Mouse (Mus musculus): ENCODE data around the gene Pde1a.

Gene Pde1a

DNA sequence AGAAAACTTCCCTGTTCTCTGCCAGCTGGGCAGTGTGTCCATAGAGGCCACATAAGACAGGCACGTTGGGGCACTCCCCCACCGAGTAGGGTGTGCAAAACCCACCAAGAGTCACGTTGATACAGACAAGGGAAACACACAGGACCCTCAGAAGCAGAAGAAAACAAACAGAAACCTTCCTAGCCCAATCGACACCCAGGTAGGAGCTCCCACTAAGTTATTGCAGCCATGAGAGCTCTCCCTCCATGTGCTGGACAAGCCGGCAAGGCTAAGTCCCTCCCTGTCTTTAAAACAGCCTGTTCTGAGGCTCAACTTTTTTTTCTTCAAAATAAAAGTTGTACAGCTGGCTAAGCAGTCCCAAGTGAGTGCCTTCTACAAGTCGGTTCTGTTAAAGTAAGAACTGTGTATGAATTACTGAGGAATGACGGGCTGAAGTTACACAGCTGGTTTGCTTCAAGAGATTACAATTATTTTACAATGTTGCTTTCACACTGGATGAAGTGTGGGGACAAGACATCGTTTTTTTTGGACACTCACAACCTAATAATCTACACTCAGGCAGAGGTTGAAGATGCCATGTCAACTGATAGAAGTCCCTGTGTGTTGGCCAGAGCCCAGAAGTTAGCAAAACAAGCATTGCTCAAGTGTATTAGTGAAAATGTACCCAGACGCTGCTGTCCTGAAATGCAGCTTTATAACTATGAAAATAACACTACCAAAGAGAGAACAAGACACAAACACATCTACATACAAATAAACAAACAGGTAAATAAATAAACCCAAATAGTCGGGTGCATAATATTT, 90.4 kb downstream of the Pde1a start:
- no peak for DNase-seq

DNA sequence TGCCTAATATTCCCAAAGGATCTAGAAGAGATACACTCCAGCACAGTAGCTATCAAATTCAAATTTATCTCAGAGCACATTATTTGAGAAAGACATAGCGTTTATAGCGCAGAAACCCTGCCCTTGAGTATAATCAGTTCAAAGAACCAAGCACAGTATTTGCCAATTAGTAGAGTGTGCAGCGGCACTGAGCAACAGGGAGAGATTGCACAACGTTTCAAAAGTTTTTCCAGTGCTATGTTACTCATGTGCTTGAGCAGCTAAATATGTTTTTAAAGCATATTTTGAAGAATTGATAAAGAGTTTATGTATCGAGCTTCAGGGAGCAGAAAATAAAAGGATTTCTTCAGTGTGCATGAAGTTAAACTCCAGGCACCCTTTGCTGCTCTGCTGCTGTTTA, 91.3 kb downstream of the Pde1a start:
- DNase-seq, result no peak

DNA sequence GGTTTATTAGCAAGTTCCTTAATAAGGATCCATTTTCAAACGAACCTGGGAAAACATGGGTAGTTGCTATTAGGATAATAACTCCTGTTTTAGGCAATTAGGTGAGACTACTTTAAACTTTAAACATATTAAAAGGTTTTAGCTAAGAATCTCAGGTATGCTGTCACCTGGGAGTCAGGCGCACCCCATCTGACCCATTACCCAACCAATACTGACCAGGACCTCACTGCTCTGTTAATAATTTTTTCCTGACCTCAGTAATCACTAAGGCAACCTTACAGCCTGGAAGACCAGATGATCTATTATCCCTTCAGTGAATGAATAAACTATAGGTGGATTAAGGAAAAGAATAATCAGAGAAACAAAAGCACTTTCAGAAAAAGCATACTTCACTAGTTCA, 100.2 kb downstream of the Pde1a start:
- DNase-seq, result no peak

DNA sequence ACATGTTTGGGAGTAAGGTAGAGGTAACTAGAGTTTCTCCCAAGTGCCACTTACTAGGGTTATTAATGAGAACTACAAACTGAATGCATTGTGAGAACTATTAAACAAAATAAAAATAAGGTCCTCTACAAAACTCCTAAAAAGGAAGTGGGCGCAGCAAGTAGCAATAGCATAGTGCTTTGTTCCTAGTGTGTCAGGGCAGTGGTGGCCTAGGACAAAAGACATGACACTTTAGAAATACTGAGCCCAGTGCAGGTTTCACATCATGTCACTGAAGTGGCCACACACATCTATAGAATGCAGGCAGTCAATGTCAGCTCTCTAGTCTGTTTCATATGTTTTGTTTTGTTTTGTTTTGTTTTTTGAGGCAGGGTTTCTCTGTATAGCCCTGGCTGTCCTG, 103.2 kb downstream of the Pde1a start:
- no peak for DNase-seq

DNA sequence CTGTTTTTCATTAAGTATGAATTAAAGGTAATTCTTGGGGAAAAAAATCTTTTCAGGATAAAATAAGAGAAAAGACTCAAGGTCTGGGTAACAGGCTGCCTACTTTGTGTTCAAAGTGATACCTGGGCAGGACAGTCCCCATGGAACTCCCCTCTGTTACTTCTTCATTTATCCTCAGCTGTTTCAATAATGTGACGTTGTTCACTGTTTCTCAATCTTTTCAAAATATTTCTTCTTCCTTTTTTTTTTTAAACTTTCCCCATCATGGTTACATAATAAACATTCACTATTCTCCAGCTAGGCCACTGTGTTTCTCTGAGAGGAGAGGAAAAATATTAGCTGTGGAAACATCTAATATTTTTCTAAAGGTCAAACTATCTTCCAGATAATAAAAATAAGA, 103.7 kb downstream of the Pde1a start:
- DNase-seq, result no peak

DNA sequence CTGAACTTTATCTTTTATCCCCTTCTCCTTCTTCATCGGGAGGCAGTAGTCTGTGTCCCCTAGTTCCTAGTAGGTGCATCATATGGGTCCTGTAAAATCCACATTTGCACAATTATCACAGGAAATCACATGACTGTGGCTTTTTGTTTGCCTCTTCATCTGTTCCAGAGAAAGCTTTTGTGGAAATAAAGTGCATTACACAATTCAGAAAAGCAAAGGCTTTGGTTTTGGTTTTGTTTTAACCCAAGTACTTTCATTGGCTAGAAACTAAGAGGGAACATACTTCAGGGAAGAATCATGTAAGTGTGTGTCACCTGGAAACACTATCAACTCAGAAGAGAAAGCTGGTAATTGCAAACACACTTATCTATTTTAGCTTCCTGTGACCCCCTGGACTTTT, 104.2 kb downstream of the Pde1a start:
- DNase-seq, result no peak

DNA sequence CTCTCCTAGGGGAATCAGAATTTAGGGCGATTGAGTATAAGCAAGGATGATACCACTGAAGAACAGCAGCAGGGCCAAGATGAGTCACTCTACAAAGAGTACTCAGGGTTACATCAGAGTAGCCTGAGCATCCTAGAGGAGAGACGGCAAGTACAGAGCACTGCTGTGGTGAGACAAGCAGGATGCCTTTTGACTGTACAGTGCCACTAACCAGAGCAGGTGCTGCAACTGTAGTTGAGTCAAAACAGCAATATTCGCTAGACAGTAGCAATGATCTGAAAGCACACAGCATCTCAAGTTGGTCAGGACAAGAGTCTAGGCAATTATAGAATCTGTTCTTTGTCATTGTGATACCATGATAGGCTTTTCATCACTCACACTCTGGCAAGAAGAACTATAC, 115.1 kb downstream of the Pde1a start:
- DNase-seq, result no peak

DNA sequence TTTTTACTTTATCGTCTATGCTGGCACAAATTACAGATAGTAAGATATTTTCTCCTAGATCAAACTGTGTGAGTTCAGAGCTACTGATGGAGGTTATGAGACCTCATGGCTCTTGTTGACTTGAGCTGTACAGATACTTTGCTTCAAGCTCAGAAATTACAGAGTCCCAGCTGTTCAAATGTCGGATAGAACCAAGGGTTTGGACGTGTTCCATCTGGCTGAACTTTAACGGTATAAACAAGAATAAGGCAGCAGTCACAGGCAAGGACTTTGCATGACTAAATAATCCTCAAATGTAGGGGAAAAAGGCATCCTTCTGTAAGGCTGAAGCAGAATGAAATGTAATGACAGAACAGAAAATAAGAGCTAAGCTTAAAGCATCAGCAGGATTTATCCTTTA, 116.2 kb downstream of the Pde1a start:
- DNase-seq, result no peak

DNA sequence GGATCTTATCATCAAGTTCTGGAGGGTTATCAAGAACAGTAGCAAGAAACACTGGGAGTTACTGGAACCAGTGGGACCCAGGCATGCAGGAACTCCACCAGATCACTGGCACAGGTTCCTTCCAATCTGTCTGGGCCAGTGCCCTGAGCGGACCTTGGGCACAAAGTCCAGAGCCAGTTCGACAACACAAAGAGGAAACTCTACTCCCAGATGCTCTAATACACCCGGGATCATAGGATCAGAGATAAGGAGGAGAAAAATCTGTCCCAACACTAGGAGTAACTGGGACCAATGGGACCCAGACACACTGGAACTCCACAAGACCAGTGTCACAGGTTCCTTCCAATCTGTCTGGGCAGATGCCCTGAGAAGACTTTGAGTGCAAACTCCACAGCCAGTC, 130.1 kb downstream of the Pde1a start:
- no peak for DNase-seq

DNA sequence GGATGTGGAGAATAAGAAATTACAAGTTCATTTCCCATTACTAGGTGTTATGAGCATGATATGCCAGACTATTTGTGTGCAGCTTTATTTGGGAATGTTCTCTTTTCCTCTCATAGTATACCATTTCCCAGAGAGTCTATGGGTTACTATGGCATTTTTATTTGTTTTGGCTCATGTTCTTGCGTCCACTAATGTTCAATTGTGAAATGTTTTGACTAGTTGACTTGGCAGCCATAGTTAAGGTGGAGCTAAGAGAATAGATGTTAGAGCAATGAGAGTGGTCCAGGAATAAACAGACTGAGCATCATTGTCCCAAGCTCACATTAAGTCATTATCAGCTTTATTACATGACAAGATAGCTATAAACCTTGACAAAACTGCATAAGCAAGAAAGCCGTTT, 130.8 kb downstream of the Pde1a start:
- no peak for DNase-seq

DNA sequence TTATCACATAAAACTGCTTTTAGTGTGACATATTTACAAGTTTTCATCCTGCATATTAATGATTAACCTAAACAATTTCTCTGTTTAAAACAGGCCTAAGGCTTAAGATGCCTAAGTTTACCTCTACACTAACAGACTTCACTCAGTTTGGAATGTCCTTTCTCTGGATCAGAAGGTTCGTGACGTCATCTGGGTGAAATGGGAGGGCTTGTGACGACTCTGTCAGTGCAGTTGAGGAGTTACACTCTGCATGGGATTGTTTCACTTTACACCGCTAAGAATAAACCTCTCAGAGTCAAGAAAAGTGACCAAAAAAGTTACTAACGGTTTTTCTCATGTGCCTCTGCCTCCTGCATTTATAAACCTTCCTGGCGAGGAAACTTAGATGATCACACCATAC, 137.6 kb downstream of the Pde1a start:
- DNase-seq, result no peak

DNA sequence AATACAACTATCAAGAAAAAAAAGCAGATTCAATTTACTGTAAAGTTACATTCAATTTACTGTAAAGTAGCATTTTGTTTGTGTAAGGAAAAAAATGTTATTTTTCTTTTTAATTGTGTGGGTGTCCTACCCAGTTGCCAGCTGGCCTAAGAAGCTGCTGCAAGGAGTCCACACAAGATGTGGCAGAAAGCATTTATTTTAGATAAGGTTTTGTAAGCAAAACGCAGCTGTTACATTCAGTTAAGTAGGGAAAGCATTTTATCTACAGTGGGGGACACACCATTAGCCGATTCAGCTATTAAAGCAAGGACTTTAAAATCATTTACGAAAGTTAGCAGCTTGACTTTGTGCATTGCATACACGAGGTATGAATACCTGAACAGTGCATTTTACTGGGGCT, 145.5 kb downstream of the Pde1a start:
- DNase-seq, result no peak

DNA sequence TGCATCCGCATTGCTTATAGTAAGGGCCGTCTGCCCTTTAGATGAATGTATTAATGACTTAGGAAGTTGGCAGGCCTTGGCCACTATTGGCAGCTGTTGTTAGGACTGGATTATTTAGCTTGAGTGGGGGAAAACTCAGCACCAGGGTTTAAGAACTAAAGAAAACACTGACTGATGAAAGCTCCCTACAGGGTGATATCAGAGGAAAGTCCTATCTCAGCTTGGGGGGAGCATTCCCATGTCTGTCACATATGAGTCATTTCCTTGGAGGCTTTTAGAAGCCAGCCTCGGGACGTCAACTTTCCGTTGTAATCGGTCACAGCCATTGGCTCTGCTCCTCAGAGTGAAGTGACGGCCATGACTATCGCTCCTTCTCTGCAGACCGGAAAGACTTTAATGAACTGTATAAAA, 146.0 kb downstream of the Pde1a start:
- no peak for DNase-seq

DNA sequence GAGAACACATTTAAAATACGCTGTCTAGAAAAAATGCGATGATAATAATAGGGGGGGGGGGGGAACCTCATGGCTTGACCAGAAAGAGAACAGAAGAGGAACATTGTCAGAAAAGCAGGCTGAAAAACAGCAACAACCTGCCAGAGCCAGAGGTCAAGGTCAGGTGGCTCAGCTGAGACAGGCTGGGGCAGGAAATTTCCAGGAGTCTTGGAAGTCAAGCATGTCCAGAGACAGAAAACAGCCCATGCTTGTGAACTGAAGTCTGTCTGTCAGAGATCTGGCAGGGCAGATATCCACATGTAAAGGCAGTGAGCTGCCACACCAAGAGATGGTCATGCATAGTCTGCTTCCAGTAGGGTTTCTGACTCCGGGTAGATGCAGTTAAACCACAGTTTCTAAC, 147.5 kb downstream of the Pde1a start:
- no peak for DNase-seq

DNA sequence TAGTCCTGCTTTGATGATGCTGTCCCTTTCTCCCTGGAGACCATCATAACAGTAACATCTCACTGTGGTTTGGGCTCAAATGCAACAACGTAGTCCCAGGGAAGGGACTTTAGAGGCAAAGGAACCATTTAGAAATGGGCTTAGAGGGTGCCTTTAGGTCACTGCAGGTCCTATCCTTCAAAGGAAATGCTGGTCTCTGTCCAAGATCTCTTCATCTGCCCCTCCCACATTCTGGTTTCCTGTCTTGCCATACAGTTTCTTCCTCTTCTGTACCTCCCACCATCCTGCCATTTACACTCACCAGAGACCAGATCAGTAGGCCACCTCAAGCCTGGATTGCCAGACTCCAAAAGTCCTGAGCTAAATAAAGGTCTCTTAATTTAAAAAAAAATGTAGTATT, 150.3 kb downstream of the Pde1a start:
- DNase-seq, result no peak

DNA sequence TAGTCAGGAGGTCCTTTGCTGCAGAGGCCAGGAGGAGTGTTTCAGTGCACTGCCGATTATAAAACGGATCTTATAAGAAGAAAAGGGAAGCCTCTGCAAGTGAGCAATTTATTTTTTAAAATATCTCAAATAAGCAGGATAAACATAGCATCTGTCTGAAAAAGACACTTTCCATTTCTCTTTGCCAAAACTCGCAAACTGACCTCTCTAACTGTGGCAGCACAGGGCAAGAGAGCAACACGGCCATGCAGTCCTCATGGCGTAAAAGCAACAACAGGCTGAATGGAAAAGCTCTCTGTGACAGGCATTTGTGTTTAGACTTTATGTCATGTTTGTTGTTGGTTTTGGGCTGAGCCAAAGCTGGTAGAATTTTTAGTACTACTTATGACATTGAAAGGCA, 152.0 kb downstream of the Pde1a start:
- no peak for DNase-seq

DNA sequence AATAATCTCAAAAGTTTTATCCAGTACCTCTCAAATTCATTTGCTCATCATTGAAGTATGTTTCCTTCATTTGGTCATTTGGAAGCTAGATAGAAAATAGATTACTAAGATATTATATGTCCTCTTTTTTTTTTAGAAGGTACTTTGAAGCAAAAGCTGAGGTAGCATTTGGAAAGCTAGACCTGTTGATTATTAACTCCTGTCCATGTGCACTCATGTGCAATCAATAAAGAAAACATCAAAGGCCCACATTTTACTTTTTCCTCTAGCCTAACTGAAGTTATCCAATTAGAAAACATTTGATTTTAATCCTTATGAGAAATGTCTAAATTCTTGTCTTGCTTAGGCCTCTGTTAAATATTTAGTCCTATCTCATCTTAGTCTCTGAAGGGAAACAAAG, 153.3 kb downstream of the Pde1a start:
- no peak for DNase-seq

DNA sequence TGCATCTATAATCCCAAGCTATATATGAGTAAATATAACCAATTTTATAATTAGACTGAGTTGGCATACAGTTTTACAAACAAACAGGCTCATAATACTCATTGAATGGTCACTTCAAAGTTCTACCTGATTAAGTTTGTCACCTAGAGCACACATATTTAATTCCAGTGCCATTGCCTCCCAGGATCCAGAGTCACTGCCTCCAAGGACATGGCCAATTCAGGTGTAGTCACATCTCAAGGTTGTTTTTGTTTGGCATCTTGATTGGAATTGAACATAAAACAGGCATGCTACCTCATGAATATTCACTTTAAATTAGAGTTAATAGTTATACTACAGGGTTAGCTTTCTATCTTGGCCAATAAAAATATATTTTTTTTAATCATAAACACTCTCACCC, 157.0 kb downstream of the Pde1a start:
- no peak for DNase-seq

DNA sequence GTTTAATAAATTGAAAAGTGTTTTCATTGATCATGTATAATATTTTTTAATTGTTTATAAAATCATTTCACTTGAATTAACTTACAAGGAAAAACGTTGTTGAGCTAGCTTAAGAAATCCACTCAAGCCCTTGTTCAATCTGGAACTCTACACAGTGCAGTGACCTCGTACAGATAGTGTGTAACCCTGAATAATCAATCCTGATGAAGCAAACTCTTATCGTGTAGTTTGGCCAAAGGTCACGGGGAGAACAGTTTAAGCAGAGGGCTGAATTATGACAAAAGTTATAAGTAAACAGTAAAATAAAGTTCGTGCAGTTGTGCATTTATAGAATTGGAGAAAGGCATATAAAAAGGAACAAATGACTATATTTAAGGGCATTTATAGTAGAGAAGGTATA, 159.7 kb downstream of the Pde1a start:
- DNase-seq, result no peak

DNA sequence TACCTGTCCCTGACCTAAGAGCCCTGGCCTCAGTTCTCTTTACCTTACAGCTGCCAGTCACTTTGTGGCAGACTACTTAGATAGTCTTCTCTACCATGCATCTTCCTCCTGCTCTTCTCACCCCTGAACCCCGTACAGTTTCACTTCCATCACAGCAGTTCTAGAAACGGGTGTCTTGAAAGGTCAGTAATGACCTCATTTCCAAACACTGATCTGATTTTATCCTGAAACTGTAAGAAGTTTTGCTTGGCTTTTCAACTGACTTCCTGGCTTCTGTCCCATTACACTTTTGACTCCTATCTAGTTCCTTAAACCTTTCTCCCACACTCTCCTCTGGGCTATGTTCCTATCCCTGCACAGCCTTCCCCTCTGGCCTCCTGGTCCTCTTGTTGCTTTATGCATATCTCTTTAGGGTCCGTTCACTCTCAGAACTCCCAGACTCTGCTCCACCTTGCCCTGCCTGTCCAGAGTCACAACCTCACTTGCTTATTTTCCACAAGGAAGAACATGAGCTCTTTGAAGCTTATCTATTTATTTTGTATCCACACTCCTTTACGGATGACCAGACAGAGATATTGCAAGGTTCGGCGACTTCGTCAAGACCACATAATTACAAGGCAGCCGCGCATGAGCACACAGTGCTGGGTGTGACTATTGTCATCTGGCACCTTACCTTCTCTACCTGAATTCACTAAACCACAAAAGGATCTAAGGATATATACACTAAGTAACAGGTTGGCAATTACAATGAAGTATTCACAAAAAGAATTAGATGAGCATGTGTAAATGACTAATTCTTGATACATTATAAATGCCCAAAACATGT, 162.4 kb downstream of the Pde1a start:
- no peak for DNase-seq

DNA sequence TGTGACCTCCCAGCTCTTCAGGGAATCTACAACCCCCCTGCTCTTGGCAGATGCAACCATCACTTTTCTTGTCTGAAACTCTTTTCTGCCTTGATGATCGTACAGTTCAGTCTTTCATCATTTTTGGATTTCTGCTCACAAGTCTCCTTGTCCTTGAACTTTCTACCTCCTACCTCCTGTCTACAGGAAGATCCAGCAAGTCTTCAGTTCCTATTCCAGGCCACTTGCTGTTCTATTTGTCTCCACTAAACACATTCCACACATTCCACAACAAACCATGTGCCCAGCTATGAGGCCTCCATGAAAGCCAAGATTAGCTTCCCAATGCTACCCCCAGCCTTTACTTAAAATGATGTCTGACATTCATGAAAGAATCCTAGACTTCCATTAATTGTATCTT, 163.2 kb downstream of the Pde1a start:
- no peak for DNase-seq

DNA sequence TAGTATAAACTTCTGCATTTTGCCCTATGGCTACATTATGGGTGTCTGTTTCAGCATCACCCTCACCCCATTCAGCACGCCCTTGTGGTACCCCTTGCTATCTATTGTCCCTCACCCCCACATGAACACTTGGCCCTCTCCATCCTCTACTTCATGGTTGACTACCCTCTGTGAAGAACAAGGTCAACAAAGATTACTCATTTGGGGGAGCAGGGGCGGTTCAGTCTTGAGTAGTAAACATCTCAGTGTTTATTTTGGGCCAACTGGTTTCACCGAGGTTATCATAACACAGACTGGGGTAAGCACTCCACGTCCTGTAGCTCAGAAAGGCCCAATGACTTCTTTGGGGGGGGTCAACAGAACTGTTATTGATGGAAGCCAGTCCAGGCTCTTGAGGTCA, 164.3 kb downstream of the Pde1a start:
- DNase-seq, result no peak

DNA sequence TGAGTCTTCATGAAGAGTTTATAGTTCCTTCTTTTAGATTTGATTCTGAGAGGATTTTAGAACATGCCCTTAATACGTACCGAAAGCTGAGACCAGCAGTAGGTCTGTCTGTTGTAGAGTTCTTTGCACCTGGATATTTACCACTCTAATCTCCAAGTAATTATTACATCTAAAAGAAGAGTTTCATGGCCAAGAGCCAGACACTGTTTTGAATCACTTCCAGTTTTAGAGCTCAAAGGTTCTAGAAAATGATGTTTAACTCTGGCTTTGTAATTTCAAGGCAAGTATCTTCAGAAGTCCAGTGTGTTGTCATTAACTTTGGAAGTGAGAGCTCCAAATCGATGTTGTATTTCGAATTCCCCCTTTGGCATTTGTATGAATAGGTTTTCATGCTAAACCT, 167.8 kb downstream of the Pde1a start:
- DNase-seq, result no peak

DNA sequence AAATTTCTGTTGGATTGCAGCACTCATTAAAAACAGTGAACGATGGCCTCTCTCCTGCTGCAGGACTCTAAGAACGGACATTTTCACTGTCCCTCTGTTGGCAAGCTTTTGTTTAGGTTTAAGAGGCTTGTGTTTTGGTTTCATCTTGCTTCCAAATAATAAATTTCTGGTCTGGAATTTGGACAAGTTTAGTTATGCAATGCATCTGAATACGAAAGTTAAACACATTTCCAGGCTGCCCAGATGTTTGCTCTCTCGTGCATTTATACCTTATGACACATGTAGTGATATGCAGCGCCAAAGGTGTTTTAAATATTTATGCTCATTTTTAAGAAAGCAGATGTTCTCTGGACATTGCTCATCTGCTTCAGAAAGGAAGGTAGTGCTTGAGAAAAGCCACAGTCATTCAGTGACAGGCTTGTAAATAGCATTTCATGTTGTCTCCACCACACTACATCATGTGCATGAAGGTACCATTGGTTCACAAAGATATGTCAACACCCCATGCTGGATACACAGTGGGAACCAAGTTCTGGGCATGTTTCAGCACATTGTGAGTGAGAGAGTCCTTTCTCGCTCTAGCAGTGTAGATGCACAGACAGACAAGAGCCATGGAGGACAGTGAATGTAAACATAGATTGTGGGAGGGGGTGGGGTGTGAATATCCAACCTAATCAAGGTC, 171.5 kb downstream of the Pde1a start:
- no peak for DNase-seq
